Mouse (Mus musculus) granulocyte monocyte progenitor cell, adult 5-6 weeks (primary cell): ENCODE results near the gene Mrgpra1. TPM values are rescaled to one million over a fixed set of nuclear protein-coding genes. Genes with fewer than 3 reads are reported as not detected.
"Not testable (repeated sequence)": the region's sequence is repeated elsewhere in the genome, so short reads cannot be mapped to it uniquely, and the experiment has no call there.

Experiments
- ATAC-seq: replicated peaks from 2 replicates; pipeline ENCODE4 v1.8.0; 2016; ENCODE audit warnings: mild to moderate bottlenecking, moderate TSS enrichment, inconsistent platforms; ENCODE audit not compliant: poor library complexity, severe bottlenecking
- total RNA-seq, 2 experiments: library from RNA; stranded (forward) in 1 of 2; stranded (reverse) in 1 of 2; fragments of 200-712, 200-1000 nt in 1 of 2; fragments of >200 nt in 1 of 2; fragmentation: Nextera tagmentation in 1 of 2; gene quantifications; 2 replicates each; pipeline ENCODE4 v1.2.3; 2014 to 2017

Mrgpra1 gene
- total RNA-seq (2014; fragmentation: Nextera tagmentation) (not detected in 2 replicates), total RNA-seq (2017) (not detected in 2 replicates)

GRCm38 (mm10) chr7:47354140-47354539 is at the start of gene Mrgpra1:
TSS of gene Mrgpra1 (minus strand) at chr7:47354240.
- no peak for ATAC-seq

DNA sequence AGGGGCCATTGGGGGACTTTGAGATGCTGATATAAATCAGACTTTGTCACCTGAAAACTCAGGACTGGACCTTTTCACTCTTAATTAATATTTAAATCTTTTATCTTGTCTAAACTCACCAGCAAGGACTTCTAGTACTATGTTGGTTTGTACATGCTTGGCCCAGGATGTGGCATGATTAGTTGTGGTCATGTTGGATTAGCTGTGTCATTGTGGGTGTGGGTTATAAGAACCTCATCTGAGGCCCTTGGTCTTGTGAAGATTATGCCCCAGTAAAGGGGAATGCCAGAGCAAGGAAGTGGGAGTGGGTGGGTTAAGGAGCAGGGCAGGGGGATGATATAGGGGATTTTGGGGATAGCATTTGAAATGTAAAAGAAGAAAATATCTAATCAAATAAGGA is 47.1 kb upstream of the Mrgpra1 start:
- peak; percentile 46; the same call in 1 of the 2 replicates for ATAC-seq

DNA sequence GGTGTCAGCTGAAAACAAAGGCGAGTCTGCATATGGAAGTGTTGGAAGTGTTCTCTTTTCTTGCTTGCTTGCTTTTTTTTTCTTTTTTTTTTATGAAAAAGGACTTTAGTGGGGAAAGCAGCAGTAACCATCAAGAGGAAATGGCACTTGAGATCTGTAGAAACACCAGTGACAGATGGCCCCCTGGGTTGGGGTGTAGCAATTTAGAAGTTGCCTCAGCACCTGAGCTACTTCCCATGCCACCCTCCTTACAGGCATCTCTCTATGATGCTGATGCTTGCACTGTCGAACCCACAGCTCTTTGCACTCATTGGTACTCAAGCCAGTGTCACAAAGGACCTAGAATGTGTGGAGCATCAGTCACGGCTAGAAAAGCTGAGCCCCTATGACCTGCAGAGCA is 5.6 kb downstream of the Mrgpra1 start:
- peak; percentile 67 for ATAC-seq

DNA sequence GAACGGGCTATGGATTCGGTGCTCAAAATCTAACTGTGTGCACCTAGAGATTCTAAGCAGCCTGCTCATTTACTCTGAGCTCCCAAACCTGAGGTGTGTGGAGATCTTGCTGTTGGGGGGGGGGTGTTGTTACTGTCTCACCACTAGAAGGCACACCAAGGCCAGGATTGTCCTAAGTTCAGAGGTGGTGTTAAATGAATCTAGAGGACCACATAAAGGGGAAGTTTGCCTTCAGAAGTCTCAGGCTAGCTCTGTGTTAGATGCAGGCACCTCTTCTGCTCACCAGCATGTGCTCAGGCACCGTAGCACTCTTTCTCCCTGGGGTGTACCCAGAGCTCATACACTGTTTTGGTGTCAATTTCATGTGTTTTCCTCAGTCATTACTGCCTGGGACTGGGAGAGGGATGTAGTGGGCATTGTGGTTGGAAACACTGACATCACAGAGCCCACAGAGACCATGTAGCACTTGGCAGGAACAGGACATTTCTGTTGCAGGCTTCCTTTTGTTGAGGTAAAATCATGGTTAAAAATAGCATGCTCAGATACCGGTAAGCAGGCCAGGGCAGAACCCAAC is 8.0 kb downstream of the Mrgpra1 start:
- ATAC-seq, result peak; percentile 77

- ATAC-seq, result not testable (repeated sequence)
Measured at GRCm38 (mm10) chr7:47341887-47342286, 12.2 kb downstream of the Mrgpra1 start.

- 0 out of 2 replicates have a peak, but pooled peaks have one; percentile 25 for ATAC-seq
Measured at GRCm38 (mm10) chr7:47341389-47341788, 12.7 kb downstream of the Mrgpra1 start.

GRCm38 (mm10) chr7:47318299-47318698 is 35.7 kb downstream of the Mrgpra1 start:
- peak; percentile 88 for ATAC-seq

GRCm38 (mm10) chr7:47312289-47312688 is 41.8 kb downstream of the Mrgpra1 start:
- peak; percentile 85 for ATAC-seq

GRCm38 (mm10) chr7:47309855-47310254 is 44.2 kb downstream of the Mrgpra1 start:
- peak; percentile 79 for ATAC-seq

GRCm38 (mm10) chr7:47304661-47305060 is 49.4 kb downstream of the Mrgpra1 start:
- not testable (repeated sequence) for ATAC-seq

GRCm38 (mm10) chr7:47299612-47300011 is 54.4 kb downstream of the Mrgpra1 start:
- ATAC-seq, result peak; percentile 50

Other genes with a start within 250 kb of the Mrgpra1 start
- gene Ptpn5, start 220.6 kb downstream of the Mrgpra1 start, total RNA-seq (2014; fragmentation: Nextera tagmentation), result not detected in 2 replicates
- not detected in 2 replicates for gene Ptpn5, start 220.6 kb downstream of the Mrgpra1 start, total RNA-seq (2017)
- gene Mrgpra6, start 149.3 kb downstream of the Mrgpra1 start, total RNA-seq (2014; fragmentation: Nextera tagmentation), result not detected in 2 replicates
- not detected in 2 replicates for gene Mrgpra6, start 149.3 kb downstream of the Mrgpra1 start, total RNA-seq (2017)
- gene Mrgpra9, start 101.4 kb downstream of the Mrgpra1 start, total RNA-seq (2014; fragmentation: Nextera tagmentation), result not detected in 2 replicates
- gene Mrgpra9, start 101.4 kb downstream of the Mrgpra1 start, total RNA-seq (2017), result not detected in 2 replicates
- gene Mrgpra2a, start 97.9 kb upstream of the Mrgpra1 start, total RNA-seq (2014; fragmentation: Nextera tagmentation), result 3.9 and 18.8 TPM in 2 replicates
- gene Mrgpra2a, start 97.9 kb upstream of the Mrgpra1 start, total RNA-seq (2017), result 1.5 and 4.7 TPM in 2 replicates
- 24.9 and 52.5 TPM in 2 replicates for gene Mrgpra2b, start 174.6 kb upstream of the Mrgpra1 start, total RNA-seq (2014; fragmentation: Nextera tagmentation)
- 11.4 and 18.1 TPM in 2 replicates for gene Mrgpra2b, start 174.6 kb upstream of the Mrgpra1 start, total RNA-seq (2017)
- not detected in 2 replicates for gene Mrgpra3, start 247.1 kb upstream of the Mrgpra1 start, total RNA-seq (2014; fragmentation: Nextera tagmentation)
- not detected in 2 replicates for gene Mrgpra3, start 247.1 kb upstream of the Mrgpra1 start, total RNA-seq (2017)